Mouse (Mus musculus) CH12F3 (cell line): ENCODE results near the gene Atxn10.

ENCODE experiments used
- in situ Hi-C: fragments of 300-500 bp; cut with MboI; formaldehyde crosslinking; loops from 2 replicates; pipeline ENCODE4 v1.14.3; 2020; ENCODE audit warnings: low sequenced_read_pairs

Atxn10 gene

DNA sequence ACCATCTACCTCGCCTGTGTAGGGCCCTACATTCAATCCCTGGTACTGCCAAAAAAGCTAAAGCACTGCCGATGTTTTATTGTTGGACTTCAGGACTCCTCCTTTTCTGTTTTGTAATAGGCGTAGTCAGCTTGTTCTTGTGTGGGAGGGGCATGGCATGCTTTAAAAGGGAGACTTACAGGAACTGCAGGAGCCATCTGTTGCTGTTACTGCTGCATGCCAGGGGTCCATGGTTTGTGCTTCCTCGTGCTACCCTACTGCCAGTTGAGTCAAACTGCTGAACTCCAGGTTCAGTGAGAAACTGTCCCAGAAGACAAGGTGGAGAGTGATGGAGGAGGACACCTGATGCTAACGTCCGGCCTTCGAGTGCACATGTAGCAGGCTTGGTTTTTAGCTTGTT, 65.9 kb downstream of the Atxn10 start:
- in situ Hi-C loops: no loop called here

DNA sequence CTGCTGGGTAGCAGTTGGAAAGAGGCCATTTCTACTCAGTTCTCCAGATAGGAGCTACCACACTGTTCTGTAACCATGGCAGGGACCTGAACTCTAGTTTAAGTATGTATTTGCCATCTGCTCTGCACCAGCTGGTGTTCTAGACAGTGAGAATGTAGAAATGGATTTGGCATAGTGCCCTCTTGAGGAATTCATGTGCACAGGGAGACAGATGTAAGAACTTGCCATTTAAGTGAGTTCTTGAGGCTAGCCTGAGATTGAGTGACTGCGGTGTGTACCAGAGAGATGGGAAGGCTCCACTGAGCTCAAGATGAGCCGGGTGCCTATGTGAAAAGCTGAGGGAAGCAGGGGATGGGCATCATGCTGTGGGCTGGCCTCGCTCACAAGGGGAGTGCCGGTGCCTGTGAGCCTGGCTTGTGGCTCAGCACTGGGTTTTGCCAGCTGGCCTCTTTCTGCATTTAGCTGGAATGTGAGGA, 67.2 kb downstream of the Atxn10 start:
- in situ Hi-C loops: no loop called here

DNA sequence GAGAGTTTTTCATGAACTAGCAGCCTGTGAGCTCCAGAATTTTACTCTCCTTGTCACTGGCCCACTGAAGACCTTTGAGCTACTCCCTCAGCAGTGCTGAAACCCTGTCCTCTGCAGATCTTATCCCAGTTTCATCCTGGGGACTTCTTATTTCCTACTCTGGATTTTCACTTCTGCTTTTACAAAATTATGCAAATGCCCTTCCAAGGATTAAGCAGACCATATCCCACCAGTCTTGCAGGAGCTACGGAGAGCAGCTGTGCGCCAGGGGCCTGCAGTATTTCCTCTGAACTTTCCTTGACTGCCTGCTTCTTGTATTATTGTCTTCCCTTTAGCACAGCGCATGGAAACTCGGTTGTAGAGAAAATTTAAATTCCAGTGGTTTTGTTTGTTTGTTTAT, 68.7 kb downstream of the Atxn10 start:
- in situ Hi-C loops: no loop called here

DNA sequence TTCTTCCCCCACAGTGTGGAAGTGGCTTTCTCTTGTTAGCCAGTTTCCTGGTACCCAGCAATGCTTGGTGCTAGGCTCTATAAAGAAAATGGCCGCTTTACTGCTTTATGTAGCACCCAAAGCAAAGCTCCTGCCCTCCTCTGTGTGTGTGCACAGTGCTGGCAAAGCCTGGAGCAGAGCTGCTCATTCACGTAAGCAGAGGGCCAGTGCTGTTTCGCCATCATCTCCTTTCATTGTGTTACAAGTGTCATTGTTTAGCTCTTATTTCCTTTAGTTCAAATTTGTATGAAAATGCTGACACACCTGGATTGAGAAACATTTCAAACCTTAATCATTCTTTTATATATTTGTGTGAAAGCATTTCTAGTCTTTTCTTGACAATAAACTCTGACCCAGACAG, 69.5 kb downstream of the Atxn10 start:
- in situ Hi-C loops: no loop called here

DNA sequence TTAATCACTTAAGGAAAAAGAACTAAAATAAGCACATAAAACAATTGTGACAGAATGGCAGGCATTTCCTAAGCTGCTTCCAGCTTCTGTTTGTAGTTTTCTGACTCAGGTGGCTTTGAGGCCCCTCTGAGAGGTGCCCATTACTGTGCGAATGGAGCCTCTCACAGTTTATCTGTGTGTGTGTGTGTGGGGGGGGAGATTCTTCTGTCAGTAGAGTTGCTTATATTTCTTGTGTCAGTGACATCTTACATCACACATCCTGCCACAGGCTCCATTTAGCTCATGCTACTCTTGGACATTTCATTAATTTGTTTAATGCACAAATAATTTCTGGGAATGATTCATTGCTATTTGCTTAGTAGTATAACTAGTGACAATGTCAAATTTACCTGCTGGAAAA, 70.8 kb downstream of the Atxn10 start:
- in situ Hi-C loops: no loop called here

- in situ Hi-C loops: no loop called here
Measured at GRCm38 (mm10) chr15:85407342-85407741, 71.3 kb downstream of the Atxn10 start.

GRCm38 (mm10) chr15:85408790-85409189, 72.7 kb downstream of the Atxn10 start:
- in situ Hi-C loops: no loop called here

GRCm38 (mm10) chr15:85409245-85409783, 73.3 kb downstream of the Atxn10 start:
- in situ Hi-C loops: no loop called here

DNA sequence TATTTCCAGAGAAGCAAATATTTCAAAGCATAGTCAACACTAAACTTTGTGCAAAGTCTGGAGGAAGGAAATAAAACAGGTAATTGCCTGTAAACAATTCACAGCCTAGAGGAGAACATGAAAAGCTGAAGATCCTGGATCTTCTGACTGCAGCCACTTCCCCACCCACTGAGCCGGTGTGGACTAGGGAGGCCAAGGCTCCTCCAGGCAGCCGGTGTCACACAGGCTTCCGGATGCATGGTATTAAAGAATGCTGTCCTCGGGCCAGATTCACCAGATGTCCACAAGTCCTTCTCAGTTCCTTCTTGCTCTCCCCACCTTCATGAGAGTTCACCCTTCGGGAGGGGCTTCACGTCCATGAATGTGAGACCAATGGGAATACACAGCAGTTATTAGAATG, 73.8 kb downstream of the Atxn10 start:
- in situ Hi-C loops: no loop called here

GRCm38 (mm10) chr15:85414620-85415019, 78.6 kb downstream of the Atxn10 start:
- in situ Hi-C loops: no loop called here

DNA sequence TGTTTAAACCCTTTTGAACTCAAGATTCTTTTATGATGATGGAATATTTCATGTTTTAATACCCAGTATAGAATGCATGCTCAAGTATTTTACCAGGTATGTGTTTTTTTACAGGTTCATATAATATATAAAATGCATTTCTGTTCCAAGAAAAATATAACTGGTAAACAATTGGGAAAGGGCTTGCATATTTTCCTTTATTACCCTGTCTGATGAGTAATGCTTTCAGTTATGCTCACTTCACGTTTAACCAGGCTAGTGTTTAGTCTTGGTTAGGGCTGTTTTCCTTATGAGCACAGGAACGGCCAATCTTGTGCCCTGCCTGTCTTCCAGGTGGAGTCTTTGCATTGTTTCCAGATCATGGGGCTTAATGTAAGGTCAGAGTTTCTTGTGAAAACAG, 84.6 kb downstream of the Atxn10 start:
- in situ Hi-C loops: no loop called here

GRCm38 (mm10) chr15:85424197-85424596, 88.2 kb downstream of the Atxn10 start:
- in situ Hi-C loops: no loop called here

GRCm38 (mm10) chr15:85428140-85428539, 92.1 kb downstream of the Atxn10 start:
- in situ Hi-C loops: no loop called here

DNA sequence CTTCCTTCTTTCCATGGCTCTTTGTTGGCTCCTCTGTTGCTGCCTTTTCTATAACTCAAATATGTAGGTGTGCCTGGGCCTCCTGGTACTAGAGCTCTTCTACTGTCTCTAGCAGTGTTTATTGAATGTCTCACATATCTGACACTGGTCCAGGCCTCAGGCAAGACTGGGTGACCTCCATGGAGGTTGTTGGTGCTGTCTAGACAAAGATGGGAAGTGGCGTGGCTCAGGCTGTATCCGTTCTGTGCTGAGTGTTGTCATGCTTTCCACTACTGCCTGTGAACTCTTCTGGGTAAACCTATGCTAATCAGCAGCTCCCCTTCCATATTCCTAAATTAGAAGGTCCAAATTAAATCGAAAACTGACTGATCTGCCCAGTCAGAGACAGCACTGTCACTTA, 106.5 kb downstream of the Atxn10 start:
- in situ Hi-C loops: no loop called here

GRCm38 (mm10) chr15:85446652-85447051, 110.6 kb downstream of the Atxn10 start:
- in situ Hi-C loops: no loop called here

- in situ Hi-C loops: no loop called here
Measured at GRCm38 (mm10) chr15:85456891-85457290, 120.8 kb downstream of the Atxn10 start.

- in situ Hi-C loops: no loop called here
Measured at GRCm38 (mm10) chr15:85457838-85458237, 121.8 kb downstream of the Atxn10 start.

DNA sequence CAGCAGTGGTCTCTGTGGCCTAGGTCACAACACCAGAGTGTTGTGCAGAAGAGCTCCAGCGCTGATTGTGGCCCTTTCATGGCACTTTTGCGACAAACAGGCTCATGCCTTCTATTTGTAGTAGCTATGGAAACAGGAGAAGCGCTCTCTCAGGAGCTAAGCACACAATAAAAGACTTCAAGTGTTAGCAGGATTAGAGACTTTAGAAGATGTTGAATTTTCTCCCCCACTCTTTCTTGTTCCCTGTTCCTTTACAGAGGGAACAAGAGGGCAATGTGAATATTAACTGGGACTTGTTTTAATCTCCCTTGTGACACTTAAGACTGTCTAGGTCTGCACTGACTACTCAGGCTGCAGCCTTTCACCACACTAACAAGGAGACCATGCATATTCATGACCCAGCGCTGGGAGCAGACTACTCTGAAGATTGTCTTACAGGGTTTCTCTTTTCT, 122.6 kb downstream of the Atxn10 start:
- in situ Hi-C loops: no loop called here

- in situ Hi-C loops: no loop called here
Measured at GRCm38 (mm10) chr15:85461541-85461940, 125.5 kb downstream of the Atxn10 start.

- in situ Hi-C loops: no loop called here
Measured at GRCm38 (mm10) chr15:85462138-85462537, 126.1 kb downstream of the Atxn10 start.

GRCm38 (mm10) chr15:85463027-85463790, 127.2 kb downstream of the Atxn10 start:
- in situ Hi-C loops: no loop called here

- in situ Hi-C loops: no loop called here
Measured at GRCm38 (mm10) chr15:85464190-85464589, 128.1 kb downstream of the Atxn10 start.
